Mouse (Mus musculus): ENCODE measurements around the gene Efcab3. TPM values are rescaled to one million over a fixed set of nuclear protein-coding genes. Genes with fewer than 3 reads are reported as not detected.

Gene Efcab3
- polyA plus RNA-seq, 1 experiment from 2014 or later = 0.29 TPM

- WGBS = 100% methylated on average over 1 of the region's 1 CpGs
- H3K4me3 ChIP-seq (replicated peaks) = no peak overlapping the region
- H3K9me3 ChIP-seq (replicated peaks) = no peaks in the 10 kb centered on the region
- no peaks in the 10 kb centered on the region for H3K27me3 ChIP-seq
- no peaks in the 10 kb centered on the region for H3K36me3 ChIP-seq
- no peak overlapping the region for H3K9ac ChIP-seq
- no peak overlapping the region for H3K4me2 ChIP-seq
- H3K27ac ChIP-seq = no peak overlapping the region
- H3K4me1 ChIP-seq = peaks cover 30% of the 10 kb centered on the region
- no peak for ATAC-seq (replicated peaks; ENCODE audit: low FRiP score)
Measured at GRCm38 (mm10) chr11:105149766-105150165, 86.4 kb downstream of the Efcab3 start.

DNA sequence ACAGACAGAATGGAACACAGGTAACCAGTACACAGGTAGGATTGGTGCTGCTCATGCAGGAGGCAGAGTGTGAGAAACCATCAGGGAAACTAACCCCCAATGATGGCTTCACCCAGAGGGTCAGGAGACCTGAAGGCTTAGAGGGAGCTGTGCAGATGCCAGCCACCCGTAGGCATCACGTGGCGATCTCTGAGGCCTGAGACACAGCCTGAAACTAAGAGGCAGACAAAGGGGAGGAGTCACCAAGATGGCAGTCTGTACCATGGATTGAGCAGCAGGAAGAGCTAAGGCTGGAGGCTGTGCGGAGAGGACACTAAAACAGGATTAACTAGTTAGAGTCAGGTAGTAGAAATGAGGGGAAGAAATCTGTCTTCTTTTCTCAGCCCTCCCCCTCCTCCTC is 87.3 kb downstream of the Efcab3 start:
- ATAC-seq (replicated peaks; ENCODE audit: low FRiP score) = no peak; the same call in 1 of the 2 replicates
- H3K4me1 ChIP-seq = peaks cover 26% of the 10 kb centered on the region
- 57% methylated on average over 4 of the region's 4 CpGs for WGBS

DNA sequence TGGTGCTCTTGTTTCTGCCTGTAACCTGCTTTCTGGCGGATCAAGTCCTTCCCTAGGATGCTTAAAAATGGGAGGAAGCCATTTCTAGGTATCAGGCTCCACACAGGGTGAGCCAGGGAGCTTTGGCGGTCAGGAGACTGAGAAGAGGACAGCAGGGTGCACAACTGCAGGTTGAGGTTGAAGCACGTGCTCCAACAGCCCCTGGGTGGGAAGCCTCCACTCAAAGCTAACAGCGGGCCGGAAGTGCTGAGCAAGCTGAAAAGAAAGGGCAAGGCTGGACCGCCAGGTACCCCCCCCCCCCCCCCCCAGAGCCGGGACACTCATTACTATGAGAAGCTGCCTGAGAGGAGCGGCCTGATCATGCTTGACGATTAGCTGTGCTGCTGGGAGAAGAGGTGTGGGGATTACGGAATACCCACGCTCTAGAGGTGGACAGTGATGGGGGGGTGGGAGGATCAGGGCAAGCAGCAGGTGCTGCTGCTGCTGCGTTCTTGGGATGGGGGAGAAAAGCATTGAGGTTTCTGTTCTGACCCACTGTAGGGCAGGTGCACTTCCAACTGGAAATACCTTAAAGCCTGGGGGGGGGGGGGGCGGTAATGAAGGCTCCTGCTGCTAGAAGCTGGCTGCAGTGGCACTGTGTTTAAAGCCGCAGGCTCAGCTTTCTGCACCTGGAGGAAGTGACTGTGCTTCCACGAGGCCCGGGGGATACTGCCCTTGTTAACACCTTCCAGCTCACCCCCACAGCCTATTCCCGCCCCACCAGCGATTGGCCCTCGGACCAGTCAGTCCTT is 88.0 kb downstream of the Efcab3 start:
- peak; percentile 55 for ATAC-seq (replicated peaks; ENCODE audit: low FRiP score)
- 16% methylated on average over 19 of the region's 19 CpGs for WGBS
- H3K27ac ChIP-seq = no peak overlapping the region
- no peak overlapping the region for H3K4me3 ChIP-seq (replicated peaks)
- no peaks in the 10 kb centered on the region for H3K9me3 ChIP-seq (replicated peaks)
- H3K9ac ChIP-seq = no peak overlapping the region
- H3K4me1 ChIP-seq = peaks cover 26% of the 10 kb centered on the region
- H3K36me3 ChIP-seq = no peaks in the 10 kb centered on the region
- H3K4me2 ChIP-seq = peak overlapping the region; percentile 33
- no peaks in the 10 kb centered on the region for H3K27me3 ChIP-seq

More for the DNA sequence above, 87.3 kb downstream of the Efcab3 start:
- no peak overlapping the region for H3K9ac ChIP-seq
- no peaks in the 10 kb centered on the region for H3K36me3 ChIP-seq
- H3K27ac ChIP-seq = no peak overlapping the region
- H3K27me3 ChIP-seq = no peaks in the 10 kb centered on the region
- no peak overlapping the region for H3K4me3 ChIP-seq (replicated peaks)
- H3K9me3 ChIP-seq (replicated peaks) = no peaks in the 10 kb centered on the region
- no peak overlapping the region for H3K4me2 ChIP-seq

- Histone ChIP-seq H3K9me3 (replicated peaks) (no peaks in the 10 kb centered on the region), H3K4me3 (replicated peaks) (no peak overlapping the region), H3K4me2 (peak overlapping the region; percentile 33), H3K27ac (no peak overlapping the region), H3K4me1 (peaks cover 26% of the 10 kb centered on the region), H3K36me3 (no peaks in the 10 kb centered on the region), H3K9ac (no peak overlapping the region), H3K27me3 (no peaks in the 10 kb centered on the region)
- no peak for ATAC-seq (replicated peaks; ENCODE audit: low FRiP score)
- 67% methylated on average over 1 of the region's 4 CpGs for WGBS
Measured at GRCm38 (mm10) chr11:105152017-105152300, 88.6 kb downstream of the Efcab3 start.

DNA sequence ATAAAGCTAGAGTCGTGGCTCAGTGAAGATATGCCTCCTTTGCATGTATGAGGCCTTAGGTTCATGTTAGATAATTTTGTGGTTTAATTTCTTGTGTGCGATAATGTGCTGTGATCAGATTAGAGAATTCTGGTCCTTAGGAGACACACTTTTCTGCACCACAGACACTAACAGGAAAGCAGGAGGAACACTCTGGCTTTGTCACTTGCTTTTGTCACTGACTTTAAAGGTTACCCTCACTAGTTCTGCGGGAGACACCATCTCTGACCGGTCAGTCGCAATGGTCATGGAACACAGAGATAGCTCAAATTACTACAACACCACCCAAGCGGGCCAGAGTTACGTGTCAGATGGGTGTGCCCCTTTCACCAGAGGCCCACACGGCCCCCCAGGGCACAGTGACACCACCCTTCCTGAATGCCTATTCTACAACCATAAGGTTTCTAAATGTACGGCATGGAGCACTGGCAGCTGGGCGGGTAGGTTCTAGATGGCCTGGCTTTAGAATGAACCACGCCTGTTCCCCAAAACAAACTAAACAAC is 89.0 kb downstream of the Efcab3 start:
- peak; percentile 59 for ATAC-seq (replicated peaks; ENCODE audit: low FRiP score)
- H3K4me3 ChIP-seq (replicated peaks) = no peak overlapping the region
- no peaks in the 10 kb centered on the region for H3K9me3 ChIP-seq (replicated peaks)
- 55% methylated on average over 11 of the region's 11 CpGs for WGBS
- H3K27ac ChIP-seq = no peak overlapping the region
- H3K36me3 ChIP-seq = no peaks in the 10 kb centered on the region
- H3K4me1 ChIP-seq = peaks cover 26% of the 10 kb centered on the region
- no peak overlapping the region for H3K9ac ChIP-seq
- H3K4me2 ChIP-seq = no peak overlapping the region
- H3K27me3 ChIP-seq = no peaks in the 10 kb centered on the region

DNA sequence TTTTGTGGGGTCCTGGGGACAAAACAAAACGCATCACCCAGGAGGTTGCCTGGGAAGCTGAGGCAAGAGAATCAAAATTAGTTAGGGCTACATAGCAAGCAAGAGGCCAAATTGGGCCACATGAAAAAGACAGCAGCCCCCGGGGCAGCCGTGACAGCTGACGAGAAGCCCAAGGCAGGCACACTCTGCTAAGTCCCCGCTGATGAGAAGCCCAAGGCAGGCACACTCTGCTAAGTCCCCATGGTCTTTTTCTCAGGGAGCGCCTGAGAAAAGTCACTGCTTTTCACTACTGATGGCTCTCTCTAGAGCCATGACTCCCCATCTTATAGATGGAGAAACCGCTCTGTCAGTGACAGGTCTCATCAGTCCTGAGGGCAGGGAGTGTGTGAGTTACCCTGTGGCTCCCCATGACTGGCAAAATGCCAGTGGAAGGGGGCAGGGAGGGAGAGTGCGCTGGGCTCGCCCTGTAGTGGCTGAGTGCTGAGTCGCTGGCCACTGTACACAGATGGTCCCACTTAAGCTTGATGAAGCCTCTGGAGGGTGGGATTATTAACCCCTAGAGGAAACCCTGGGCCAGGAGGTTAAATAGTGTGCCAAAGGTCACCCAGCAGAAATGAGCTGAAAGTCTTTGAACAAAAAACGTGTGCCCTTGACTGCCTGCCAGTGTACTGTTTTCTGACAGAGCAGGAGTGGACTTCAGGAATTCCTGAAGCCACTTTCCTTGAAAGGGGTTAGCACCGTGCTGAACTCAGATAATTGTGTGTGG is 89.9 kb downstream of the Efcab3 start:
- WGBS = 23% methylated on average over 12 of the region's 12 CpGs
- Histone ChIP-seq H3K27ac (0 out of 2 replicates have a peak overlapping the region, but pooled peaks have one; percentile 33), H3K4me3 (replicated peaks) (no peak overlapping the region), H3K27me3 (no peaks in the 10 kb centered on the region), H3K9me3 (replicated peaks) (no peaks in the 10 kb centered on the region), H3K4me1 (peaks cover 26% of the 10 kb centered on the region), H3K4me2 (no peak overlapping the region), H3K9ac (no peak overlapping the region), H3K36me3 (no peaks in the 10 kb centered on the region)
- ATAC-seq (replicated peaks; ENCODE audit: low FRiP score) = peak; percentile 83

- 0 out of 2 replicates have a peak overlapping the region, but pooled peaks have one; percentile 32 for H3K27ac ChIP-seq
- no peak for ATAC-seq (replicated peaks; ENCODE audit: low FRiP score)
- WGBS = 34% methylated on average over 4 of the region's 4 CpGs
Measured at GRCm38 (mm10) chr11:105155915-105156314, 92.5 kb downstream of the Efcab3 start.

DNA sequence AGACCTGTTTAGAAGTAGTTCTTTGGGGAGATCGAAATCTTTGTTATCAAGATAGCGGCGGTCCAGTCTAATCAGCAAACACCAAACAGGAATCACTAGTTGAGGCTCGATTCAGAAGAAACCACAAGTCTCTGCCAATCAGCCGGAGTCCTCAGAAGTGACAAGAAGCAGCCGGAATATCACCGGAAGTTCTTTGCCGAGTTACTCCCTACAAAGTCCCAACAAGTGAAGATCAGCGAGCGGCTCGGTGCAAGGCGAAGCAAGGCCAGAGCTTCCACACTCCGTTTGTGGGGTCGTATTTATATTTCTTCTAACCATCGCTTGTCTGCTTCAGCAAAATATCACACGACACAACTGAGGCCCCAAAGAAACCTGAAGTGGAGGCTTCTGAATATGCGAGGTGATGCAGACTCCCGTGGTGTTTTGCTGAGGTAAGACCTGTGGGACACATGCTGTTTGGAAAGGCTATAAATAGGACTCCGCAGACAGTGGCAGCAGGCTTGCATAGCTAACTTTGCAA is 93.4 kb downstream of the Efcab3 start:
- no peak for ATAC-seq (replicated peaks; ENCODE audit: low FRiP score)
- Histone ChIP-seq H3K9me3 (replicated peaks) (no peaks in the 10 kb centered on the region), H3K4me3 (replicated peaks) (no peak overlapping the region), H3K4me2 (no peak overlapping the region), H3K27me3 (no peaks in the 10 kb centered on the region), H3K4me1 (peaks cover 18% of the 10 kb centered on the region), H3K27ac (no peak overlapping the region), H3K36me3 (no peaks in the 10 kb centered on the region), H3K9ac (no peak overlapping the region)
- 87% methylated on average over 19 of the region's 19 CpGs for WGBS

More at GRCm38 (mm10) chr11:105155915-105156314, 92.5 kb downstream of the Efcab3 start:
- Histone ChIP-seq H3K4me1 (peaks cover 26% of the 10 kb centered on the region), H3K4me2 (no peak overlapping the region), H3K9me3 (replicated peaks) (no peaks in the 10 kb centered on the region), H3K36me3 (no peaks in the 10 kb centered on the region), H3K27me3 (no peaks in the 10 kb centered on the region), H3K4me3 (replicated peaks) (no peak overlapping the region), H3K9ac (no peak overlapping the region)

- peaks cover 11% of the 10 kb centered on the region for H3K4me1 ChIP-seq
- no peak overlapping the region for H3K4me2 ChIP-seq
- no peaks in the 10 kb centered on the region for H3K36me3 ChIP-seq
- no peak overlapping the region for H3K4me3 ChIP-seq (replicated peaks)
- H3K9me3 ChIP-seq (replicated peaks) = peaks cover 8% of the 10 kb centered on the region
- ATAC-seq (replicated peaks; ENCODE audit: low FRiP score) = no peak
- H3K9ac ChIP-seq = no peak overlapping the region
- no peaks in the 10 kb centered on the region for H3K27me3 ChIP-seq
- H3K27ac ChIP-seq = no peak overlapping the region
Measured at GRCm38 (mm10) chr11:105158047-105158446, 94.7 kb downstream of the Efcab3 start.

- Histone ChIP-seq H3K9me3 (replicated peaks) (peaks cover 14% of the 10 kb centered on the region), H3K4me3 (replicated peaks) (no peak overlapping the region), H3K27ac (no peak overlapping the region), H3K9ac (no peak overlapping the region), H3K4me1 (no peaks in the 10 kb centered on the region), H3K4me2 (no peak overlapping the region), H3K27me3 (no peaks in the 10 kb centered on the region), H3K36me3 (no peaks in the 10 kb centered on the region)
- 63% methylated on average over 6 of the region's 6 CpGs for WGBS
- no peak for ATAC-seq (replicated peaks; ENCODE audit: low FRiP score)
Measured at GRCm38 (mm10) chr11:105159673-105160360, 96.4 kb downstream of the Efcab3 start.

GRCm38 (mm10) chr11:105161411-105161810 is 98.0 kb downstream of the Efcab3 start:
- peaks cover 26% of the 10 kb centered on the region for H3K9me3 ChIP-seq (replicated peaks)
- H3K4me2 ChIP-seq = no peak overlapping the region
- H3K36me3 ChIP-seq = no peaks in the 10 kb centered on the region
- H3K4me3 ChIP-seq (replicated peaks) = no peak overlapping the region
- no peaks in the 10 kb centered on the region for H3K4me1 ChIP-seq
- no peak overlapping the region for H3K27ac ChIP-seq
- no peak overlapping the region for H3K9ac ChIP-seq
- H3K27me3 ChIP-seq = no peaks in the 10 kb centered on the region
- WGBS = 88% methylated on average over 2 of the region's 2 CpGs
- ATAC-seq (replicated peaks; ENCODE audit: low FRiP score) = no peak

Data from kidney, embryonic 15.5 days (tissue).